Mouse (Mus musculus): ENCODE results near the gene Eif4e1b. TPM values are rescaled to one million over a fixed set of nuclear protein-coding genes. Genes with fewer than 3 reads are reported as not detected.

Gene Eif4e1b
- polyA plus RNA-seq, 1 experiment from 2014 or later = not detected

- Histone ChIP-seq H3K27me3 (peaks cover 43% of the 10 kb centered on the region), H3K4me3 (replicated peaks) (no peak overlapping the region), H3K4me2 (no peak overlapping the region), H3K4me1 (peaks cover 18% of the 10 kb centered on the region), H3K36me3 (no peaks in the 10 kb centered on the region), H3K9me3 (replicated peaks) (no peaks in the 10 kb centered on the region), H3K9ac (no peak overlapping the region), H3K27ac (no peak overlapping the region)
- ATAC-seq (replicated peaks; ENCODE audit: low FRiP score) = no peak
- 69% methylated on average over 16 of the region's 16 CpGs for WGBS
Measured at GRCm38 (mm10) chr13:54794002-54794577, 10.3 kb downstream of the Eif4e1b start.

DNA sequence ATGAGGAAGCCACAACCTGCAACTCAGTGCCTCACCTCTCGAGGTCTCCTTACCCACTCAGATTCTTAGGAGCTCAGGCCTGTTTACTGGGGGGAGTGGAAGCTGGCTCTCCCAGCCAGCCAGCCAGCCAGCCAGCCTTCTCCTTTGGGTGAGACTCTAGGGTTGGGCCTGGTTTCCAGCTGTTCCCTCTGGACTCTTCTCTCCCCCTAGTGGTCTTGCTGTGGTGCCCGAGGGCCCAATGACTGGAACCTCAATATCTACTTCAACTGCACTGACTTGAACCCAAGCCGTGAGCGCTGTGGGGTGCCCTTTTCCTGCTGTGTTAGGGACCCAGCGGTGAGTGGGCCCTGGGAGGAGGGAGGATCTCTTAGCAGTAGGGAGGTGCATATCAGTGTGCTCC lies 11.0 kb downstream of the Eif4e1b start:
- Histone ChIP-seq H3K9ac (no peak overlapping the region), H3K4me1 (peaks cover 11% of the 10 kb centered on the region), H3K4me2 (no peak overlapping the region), H3K9me3 (replicated peaks) (no peaks in the 10 kb centered on the region), H3K27ac (no peak overlapping the region), H3K36me3 (no peaks in the 10 kb centered on the region), H3K27me3 (peaks cover 46% of the 10 kb centered on the region), H3K4me3 (replicated peaks) (no peak overlapping the region)
- ATAC-seq (replicated peaks; ENCODE audit: low FRiP score) = no peak
- 46% methylated on average over 5 of the region's 5 CpGs for WGBS

DNA sequence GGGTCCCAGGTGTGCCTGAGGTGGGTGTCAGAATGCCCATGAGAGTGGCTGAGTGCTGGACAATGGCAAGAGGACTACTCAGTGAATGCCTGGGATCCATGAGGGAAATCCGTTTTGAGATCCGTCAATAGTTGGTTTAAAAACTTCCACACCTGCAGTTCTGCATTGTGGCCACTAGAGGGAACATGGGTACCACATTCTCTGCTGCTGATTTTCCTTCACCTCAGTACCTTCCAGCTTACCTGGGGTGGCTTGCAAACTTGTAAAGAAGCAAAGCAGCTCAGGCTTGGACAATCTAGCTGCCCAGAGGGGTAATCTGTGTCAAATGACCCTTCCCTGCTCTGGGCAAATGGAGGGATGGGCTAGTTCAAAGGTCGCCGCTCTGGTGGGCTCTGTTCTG lies 13.6 kb downstream of the Eif4e1b start:
- Histone ChIP-seq H3K4me1 (0 out of 2 replicates have a peak, but pooled peaks cover 5% of the 10 kb centered on the region), H3K27me3 (peaks cover 28% of the 10 kb centered on the region; the same call in 1 of the 2 replicates), H3K9ac (no peak overlapping the region), H3K9me3 (replicated peaks) (no peaks in the 10 kb centered on the region), H3K4me3 (replicated peaks) (no peak overlapping the region), H3K27ac (no peak overlapping the region), H3K36me3 (no peaks in the 10 kb centered on the region), H3K4me2 (no peak overlapping the region)
- 34% methylated on average over 4 of the region's 4 CpGs for WGBS
- ATAC-seq (replicated peaks; ENCODE audit: low FRiP score) = no peak

DNA sequence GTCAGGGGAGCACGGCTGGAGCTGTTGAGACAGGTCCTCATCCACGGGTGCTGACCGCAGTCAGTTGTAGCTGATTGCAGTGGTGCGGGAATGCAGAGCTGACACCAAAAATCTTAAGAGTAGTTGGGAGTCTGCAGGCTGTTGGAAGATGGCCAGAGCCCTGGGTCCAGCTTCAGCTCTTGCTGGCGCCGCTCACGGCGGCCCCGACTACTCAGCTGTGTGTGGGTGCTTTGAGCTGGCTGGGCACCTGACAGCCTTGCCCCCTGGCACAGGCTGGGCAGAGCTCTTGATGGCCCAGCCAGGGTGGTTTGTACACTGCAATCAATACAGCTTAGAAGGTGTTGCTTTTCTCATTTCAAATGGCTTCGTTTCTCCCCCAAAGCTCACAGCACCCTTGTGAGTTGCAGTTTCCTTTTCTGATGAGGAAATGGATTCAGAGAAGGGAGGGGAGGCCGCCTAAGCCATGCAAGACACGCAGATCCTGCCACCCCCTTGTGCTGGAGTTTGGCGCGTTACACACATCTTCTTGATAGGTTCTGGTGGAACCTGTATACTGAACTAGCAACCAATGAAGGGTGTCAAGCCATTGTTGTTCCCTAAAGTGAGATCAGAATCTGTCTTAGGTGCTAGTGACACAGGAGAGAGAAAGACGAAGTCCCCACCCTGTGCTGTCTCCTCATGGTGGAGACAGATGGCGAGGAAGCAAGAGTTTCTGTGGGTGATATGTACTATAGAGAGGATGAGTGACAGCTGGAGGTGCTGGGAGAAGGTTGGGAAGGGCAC lies 14.3 kb downstream of the Eif4e1b start:
- peaks cover 27% of the 10 kb centered on the region; the same call in 1 of the 2 replicates for H3K27me3 ChIP-seq
- H3K9ac ChIP-seq = no peak overlapping the region
- H3K9me3 ChIP-seq (replicated peaks) = no peaks in the 10 kb centered on the region
- 77% methylated on average over 16 of the region's 16 CpGs for WGBS
- no peak overlapping the region for H3K27ac ChIP-seq
- 0 out of 2 replicates have a peak, but pooled peaks cover 2% of the 10 kb centered on the region for H3K4me1 ChIP-seq
- H3K36me3 ChIP-seq = no peaks in the 10 kb centered on the region
- no peak overlapping the region for H3K4me2 ChIP-seq
- ATAC-seq (replicated peaks; ENCODE audit: low FRiP score) = no peak
- H3K4me3 ChIP-seq (replicated peaks) = no peak overlapping the region

- WGBS = 68% methylated on average over 10 of the region's 10 CpGs
- no peak overlapping the region for H3K4me3 ChIP-seq (replicated peaks)
- H3K9me3 ChIP-seq (replicated peaks) = no peaks in the 10 kb centered on the region
- 0 out of 2 replicates have a peak, but pooled peaks cover 2% of the 10 kb centered on the region for H3K4me1 ChIP-seq
- H3K36me3 ChIP-seq = no peaks in the 10 kb centered on the region
- no peak for ATAC-seq (replicated peaks; ENCODE audit: low FRiP score)
- H3K4me2 ChIP-seq = no peak overlapping the region
- H3K27me3 ChIP-seq = peaks cover 29% of the 10 kb centered on the region; the same call in 1 of the 2 replicates
- H3K27ac ChIP-seq = no peak overlapping the region
- no peak overlapping the region for H3K9ac ChIP-seq
Measured at GRCm38 (mm10) chr13:54798740-54799139, 14.9 kb downstream of the Eif4e1b start.

GRCm38 (mm10) chr13:54799701-54800100 lies 15.9 kb downstream of the Eif4e1b start:
- Histone ChIP-seq H3K36me3 (no peaks in the 10 kb centered on the region), H3K4me1 (0 out of 2 replicates have a peak, but pooled peaks cover 2% of the 10 kb centered on the region), H3K9me3 (replicated peaks) (no peaks in the 10 kb centered on the region), H3K4me2 (peak overlapping the region; percentile 38), H3K27me3 (peaks cover 36% of the 10 kb centered on the region; the same call in 1 of the 2 replicates), H3K9ac (no peak overlapping the region), H3K4me3 (replicated peaks) (no peak overlapping the region), H3K27ac (no peak overlapping the region)
- 22% methylated on average over 9 of the region's 9 CpGs for WGBS
- no peak for ATAC-seq (replicated peaks; ENCODE audit: low FRiP score)

DNA sequence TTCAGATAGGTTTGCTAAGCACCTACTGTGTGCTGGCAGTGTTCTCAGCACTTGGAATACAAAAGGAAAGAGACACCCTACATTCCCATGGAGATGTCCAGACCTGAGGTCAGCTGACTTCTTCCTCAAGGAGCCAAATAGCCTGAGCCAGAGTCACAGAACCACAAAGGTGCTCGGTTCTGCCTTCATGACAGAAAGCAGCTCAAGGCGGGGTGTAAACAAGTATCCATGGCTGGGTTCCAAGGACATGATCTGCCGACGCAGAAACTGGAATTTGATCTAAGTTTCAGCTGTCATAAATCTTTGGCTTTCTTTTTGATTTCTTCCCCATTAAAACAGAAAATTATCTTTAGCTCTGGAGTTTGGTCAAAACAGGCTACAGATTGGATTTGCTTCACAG lies 16.4 kb downstream of the Eif4e1b start:
- no peak overlapping the region for H3K4me2 ChIP-seq
- ATAC-seq (replicated peaks; ENCODE audit: low FRiP score) = no peak

DNA sequence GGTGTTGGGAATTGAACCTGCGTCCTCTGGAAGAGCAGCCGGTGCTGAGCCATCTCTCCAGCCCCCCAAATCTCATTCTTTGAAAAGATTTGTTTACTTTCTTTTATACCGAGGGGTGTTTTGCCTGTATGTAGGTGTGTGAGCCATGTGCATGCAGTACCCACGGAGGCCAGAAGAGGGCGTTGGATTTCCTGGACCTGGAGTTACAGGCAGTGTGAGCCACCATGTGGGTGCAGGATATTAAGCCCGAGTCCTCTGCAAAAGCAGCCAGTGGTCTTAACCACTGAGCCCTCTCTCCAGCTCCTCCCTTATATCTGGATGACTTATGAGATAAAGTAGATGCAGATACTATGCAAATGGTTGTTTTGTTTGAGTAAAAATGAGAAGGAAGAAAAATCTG lies 19.2 kb downstream of the Eif4e1b start:
- Histone ChIP-seq H3K9ac (no peak overlapping the region), H3K4me2 (no peak overlapping the region), H3K27me3 (peaks cover 56% of the 10 kb centered on the region), H3K27ac (no peak overlapping the region), H3K4me3 (replicated peaks) (no peak overlapping the region), H3K4me1 (peaks cover 10% of the 10 kb centered on the region; the same call in 1 of the 2 replicates), H3K9me3 (replicated peaks) (no peaks in the 10 kb centered on the region), H3K36me3 (no peaks in the 10 kb centered on the region)
- no peak for ATAC-seq (replicated peaks; ENCODE audit: low FRiP score)
- WGBS = 84% methylated on average over 6 of the region's 6 CpGs

More for the DNA sequence above, 16.4 kb downstream of the Eif4e1b start:
- no peaks in the 10 kb centered on the region for H3K36me3 ChIP-seq
- H3K27ac ChIP-seq = no peak overlapping the region
- H3K4me3 ChIP-seq (replicated peaks) = no peak overlapping the region
- 42% methylated on average over 4 of the region's 4 CpGs for WGBS
- no peak overlapping the region for H3K9ac ChIP-seq
- H3K27me3 ChIP-seq = peaks cover 41% of the 10 kb centered on the region
- H3K4me1 ChIP-seq = 0 out of 2 replicates have a peak, but pooled peaks cover 2% of the 10 kb centered on the region
- H3K9me3 ChIP-seq (replicated peaks) = no peaks in the 10 kb centered on the region

- no peak overlapping the region for H3K4me2 ChIP-seq
- H3K36me3 ChIP-seq = no peaks in the 10 kb centered on the region
- ATAC-seq (replicated peaks; ENCODE audit: low FRiP score) = no peak
- H3K27me3 ChIP-seq = peaks cover 48% of the 10 kb centered on the region
- H3K9ac ChIP-seq = no peak overlapping the region
- 40% methylated on average over 21 of the region's 21 CpGs for WGBS
- H3K4me3 ChIP-seq (replicated peaks) = no peak overlapping the region
- peaks cover 8% of the 10 kb centered on the region; the same call in 1 of the 2 replicates for H3K4me1 ChIP-seq
- H3K27ac ChIP-seq = no peak overlapping the region
- H3K9me3 ChIP-seq (replicated peaks) = no peaks in the 10 kb centered on the region
Measured at GRCm38 (mm10) chr13:54805134-54805838, 21.5 kb downstream of the Eif4e1b start.

GRCm38 (mm10) chr13:54806434-54806976 lies 22.7 kb downstream of the Eif4e1b start:
- ATAC-seq (replicated peaks; ENCODE audit: low FRiP score) = peak; percentile 79
- H3K27me3 ChIP-seq = peaks cover 43% of the 10 kb centered on the region
- H3K4me1 ChIP-seq = peaks cover 8% of the 10 kb centered on the region; the same call in 1 of the 2 replicates
- H3K4me3 ChIP-seq (replicated peaks) = no peak overlapping the region
- WGBS = 10% methylated on average over 13 of the region's 13 CpGs
- H3K4me2 ChIP-seq = 0 out of 2 replicates have a peak overlapping the region, but pooled peaks have one; percentile 12
- no peaks in the 10 kb centered on the region for H3K9me3 ChIP-seq (replicated peaks)
- H3K27ac ChIP-seq = no peak overlapping the region
- no peak overlapping the region for H3K9ac ChIP-seq
- no peaks in the 10 kb centered on the region for H3K36me3 ChIP-seq

DNA sequence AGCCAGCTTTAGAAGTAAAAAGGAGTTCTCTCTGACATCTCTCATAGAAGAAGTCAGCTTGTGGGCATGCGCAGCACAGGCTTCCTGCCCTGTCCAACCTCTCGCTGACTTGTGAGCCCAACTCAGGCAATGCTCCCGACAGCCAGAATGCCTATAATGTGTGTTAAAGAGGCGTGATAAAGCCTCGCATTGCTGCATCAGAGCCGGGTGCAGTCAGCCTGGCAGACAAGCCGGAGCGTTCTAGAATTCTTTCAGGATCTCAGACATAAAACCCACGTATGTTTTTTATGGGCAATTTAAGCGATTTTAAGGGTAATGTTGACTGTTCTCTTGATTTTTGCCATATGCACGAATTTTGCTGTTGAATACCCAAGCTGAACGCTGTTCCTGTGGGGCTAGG lies 24.3 kb downstream of the Eif4e1b start:
- H3K4me2 ChIP-seq = no peak overlapping the region
- no peaks in the 10 kb centered on the region for H3K36me3 ChIP-seq
- H3K9ac ChIP-seq = no peak overlapping the region
- WGBS = 80% methylated on average over 12 of the region's 12 CpGs
- ATAC-seq (replicated peaks; ENCODE audit: low FRiP score) = no peak
- no peaks in the 10 kb centered on the region for H3K9me3 ChIP-seq (replicated peaks)
- H3K27ac ChIP-seq = no peak overlapping the region
- peaks cover 8% of the 10 kb centered on the region; the same call in 1 of the 2 replicates for H3K4me1 ChIP-seq
- H3K4me3 ChIP-seq (replicated peaks) = no peak overlapping the region
- H3K27me3 ChIP-seq = peaks cover 43% of the 10 kb centered on the region

Measured in kidney, embryonic 15.5 days (tissue).